Mouse (Mus musculus): ENCODE data around the gene Speer1.
"Not testable (repeated sequence)": the region's sequence is repeated elsewhere in the genome, so short reads cannot be mapped to it uniquely, and the experiment has no call there.

Speer1 gene

GRCm38 (mm10) chr5:11341216-11341615 lies at the start of gene Speer1:
TSS of gene Speer1 (plus strand) at chr5:11341516.
- not testable (repeated sequence) for DNase-seq

Data from cerebellum, postnatal 10 days (tissue).